Mouse (Mus musculus) ES-Bruce4 (cell line): ENCODE measurements around the gene Vwa5b1. TPM values are rescaled to one million over a fixed set of nuclear protein-coding genes. Genes with fewer than 3 reads are reported as not detected.

Experiments
- H3K27ac ChIP-seq: 2 replicates; pipeline ENCODE4 v1.5.1; 2012; ENCODE audit warnings: low read length, inconsistent platforms; ENCODE audit not compliant: insufficient read depth
- H3K27me3 ChIP-seq: 2 replicates; pipeline ENCODE4 v1.6.1; 2012; ENCODE audit warnings: mild to moderate bottlenecking, low read length, inconsistent platforms; ENCODE audit not compliant: control insufficient read depth, poor library complexity, insufficient read depth, severe bottlenecking
- H3K36me3 ChIP-seq: 2 replicates; pipeline ENCODE4 v1.6.1; 2012; ENCODE audit warnings: inconsistent platforms, mild to moderate bottlenecking, low read length, moderate library complexity; ENCODE audit not compliant: control insufficient read depth, poor library complexity, insufficient read depth, severe bottlenecking
- H3K4me1 ChIP-seq: one replicate; pipeline ENCODE4 v1.8.1; 2011; ENCODE audit warnings: low read length; ENCODE audit not compliant: control insufficient read depth, insufficient read depth
- H3K4me3 ChIP-seq: 2 replicates; pipeline ENCODE4 v1.5.1; 2011; ENCODE audit warnings: low read depth, mild to moderate bottlenecking, low read length
- H3K9ac ChIP-seq: 2 replicates; pipeline ENCODE4 v1.6.1; 2012; ENCODE audit warnings: low read depth, mild to moderate bottlenecking, inconsistent platforms; ENCODE audit not compliant: poor library complexity, severe bottlenecking
- H3K9me3 ChIP-seq: replicated peaks from 2 replicates; pipeline ENCODE4 v1.6.1; 2012; ENCODE audit warnings: mild to moderate bottlenecking, low read length, inconsistent platforms; ENCODE audit not compliant: control insufficient read depth, poor library complexity, insufficient read depth, severe bottlenecking
- CTCF ChIP-seq: IDR thresholded peaks from one replicate; pipeline ENCODE4 v1.8.1; 2011; ENCODE audit warnings: low read depth, low read length
- EP300 ChIP-seq: IDR thresholded peaks from 2 replicates; pipeline ENCODE4 v1.6.1; 2011; ENCODE audit warnings: low read depth, low read length; ENCODE audit not compliant: insufficient read depth
- POLR2A ChIP-seq: IDR thresholded peaks from one replicate; pipeline ENCODE4 v1.8.1; 2011; ENCODE audit warnings: low read length; ENCODE audit not compliant: insufficient read depth
- polyA plus RNA-seq: library from polyadenylated mRNA; stranded (reverse); fragments of >200 nt; gene quantifications from 2 replicates; pipeline ENCODE4 v1.2.4, GENCODE M21; 2011; ENCODE audit warnings: low read depth; ENCODE audit not compliant: missing spikeins, insufficient read depth, insufficient read length

Vwa5b1 gene
- polyA plus RNA-seq, 1 experiment: not detected

DNA sequence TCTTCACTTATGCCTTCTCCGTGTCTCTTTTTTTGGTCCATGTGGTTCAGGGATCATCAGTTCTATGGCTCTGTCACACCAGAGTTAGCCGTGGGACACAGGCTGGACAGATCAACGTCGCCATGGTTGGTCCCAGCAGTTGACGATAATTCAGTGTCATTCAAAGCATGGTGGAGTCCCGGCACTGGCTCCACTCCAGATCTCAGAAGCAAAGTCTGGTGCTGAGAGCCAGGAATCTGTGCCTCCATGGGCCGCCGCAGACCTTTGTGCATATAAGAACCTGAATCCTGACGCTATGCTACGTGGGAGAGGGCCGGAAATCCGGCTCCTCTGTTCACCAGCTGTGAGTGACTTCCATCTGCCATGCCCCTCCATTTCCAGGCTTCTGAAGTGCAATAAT is 100.1 kb downstream of the Vwa5b1 start:
- Histone ChIP-seq H3K4me3 (no peak overlapping the region), H3K9ac (no peak overlapping the region), H3K27ac (no peak overlapping the region), H3K4me1 (no peaks in the 10 kb centered on the region), H3K27me3 (no peaks in the 10 kb centered on the region), H3K9me3 (no peaks in the 10 kb centered on the region), H3K36me3 (no peaks in the 10 kb centered on the region)
- no peak for TF ChIP-seq EP300
- TF ChIP-seq POLR2A: no peak
- no peak for TF ChIP-seq CTCF

DNA sequence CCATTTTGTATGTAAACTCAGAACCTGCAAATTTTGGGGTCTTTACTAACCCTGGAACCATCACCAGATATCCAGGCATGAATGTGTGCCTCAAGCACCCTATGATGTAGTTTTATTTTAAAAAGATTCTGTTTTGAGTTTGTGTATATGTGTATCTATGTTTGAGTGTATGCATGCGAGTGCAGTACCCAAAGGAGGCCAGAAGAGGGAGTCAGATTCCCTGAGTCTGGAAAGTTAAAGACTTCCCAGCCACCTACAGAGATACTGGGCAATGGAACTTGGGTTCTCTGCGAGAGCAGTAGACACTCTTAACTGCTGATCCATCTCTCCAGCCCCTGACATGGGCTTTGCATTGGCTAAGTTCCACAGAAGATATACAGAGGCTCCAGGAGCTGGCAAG is 101.8 kb downstream of the Vwa5b1 start:
- no peak for TF ChIP-seq CTCF
- no peak for TF ChIP-seq EP300
- TF ChIP-seq POLR2A: no peak
- Histone ChIP-seq H3K4me1 (no peaks in the 10 kb centered on the region), H3K4me3 (no peak overlapping the region), H3K9ac (no peak overlapping the region), H3K27ac (no peak overlapping the region), H3K36me3 (no peaks in the 10 kb centered on the region), H3K9me3 (no peaks in the 10 kb centered on the region), H3K27me3 (no peaks in the 10 kb centered on the region)

DNA sequence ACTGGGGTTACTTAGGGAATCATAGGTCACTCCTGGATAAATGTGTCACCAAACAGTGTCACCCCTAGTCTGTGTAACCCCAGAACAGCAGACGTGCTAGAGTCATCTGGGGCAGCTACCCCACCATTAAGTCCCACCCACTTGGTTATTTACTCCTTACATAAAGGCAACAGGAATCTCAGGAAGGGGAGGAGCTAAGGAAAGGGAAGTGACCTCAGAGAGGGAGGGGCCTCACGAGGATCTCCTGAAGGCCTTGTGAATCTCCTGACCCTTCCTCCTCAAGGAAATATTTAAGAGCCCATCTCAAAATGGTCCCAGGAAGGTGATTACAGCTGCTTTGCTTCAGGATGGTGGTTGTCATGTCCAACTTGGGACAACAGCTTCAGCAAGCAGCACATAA is 103.9 kb downstream of the Vwa5b1 start:
- Histone ChIP-seq H3K27ac (no peak overlapping the region), H3K4me3 (no peak overlapping the region), H3K27me3 (no peaks in the 10 kb centered on the region), H3K36me3 (no peaks in the 10 kb centered on the region), H3K9ac (no peak overlapping the region), H3K9me3 (no peaks in the 10 kb centered on the region), H3K4me1 (no peaks in the 10 kb centered on the region)
- TF ChIP-seq POLR2A: no peak
- no peak for TF ChIP-seq EP300
- no peak for TF ChIP-seq CTCF

DNA sequence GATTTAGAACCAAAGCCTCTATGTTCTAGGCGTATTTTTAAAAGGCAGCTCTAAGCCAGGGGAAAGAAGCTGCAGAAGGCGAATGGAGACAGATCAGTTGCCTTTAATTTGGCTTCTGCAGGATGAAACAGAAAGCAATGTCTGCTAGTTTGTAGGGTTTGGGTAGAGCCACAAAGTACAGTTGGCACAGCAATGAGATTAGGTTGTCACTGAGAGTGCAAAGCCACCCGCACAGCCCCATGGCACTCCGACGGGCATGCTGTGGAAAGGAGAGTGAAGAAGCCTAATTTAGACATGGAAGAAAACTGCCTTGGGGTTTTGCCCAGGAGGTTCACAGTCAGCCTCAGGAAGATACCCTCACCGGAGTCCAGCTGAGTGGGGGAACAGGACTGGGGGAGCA is 105.7 kb downstream of the Vwa5b1 start:
- H3K27me3 ChIP-seq: no peaks in the 10 kb centered on the region
- H3K27ac ChIP-seq: no peak overlapping the region
- TF ChIP-seq EP300 (no peak), POLR2A (no peak), CTCF (no peak)
- no peaks in the 10 kb centered on the region for H3K4me1 ChIP-seq
- H3K4me3 ChIP-seq: no peak overlapping the region
- H3K9ac ChIP-seq: no peak overlapping the region
- no peaks in the 10 kb centered on the region for H3K9me3 ChIP-seq
- H3K36me3 ChIP-seq: no peaks in the 10 kb centered on the region

DNA sequence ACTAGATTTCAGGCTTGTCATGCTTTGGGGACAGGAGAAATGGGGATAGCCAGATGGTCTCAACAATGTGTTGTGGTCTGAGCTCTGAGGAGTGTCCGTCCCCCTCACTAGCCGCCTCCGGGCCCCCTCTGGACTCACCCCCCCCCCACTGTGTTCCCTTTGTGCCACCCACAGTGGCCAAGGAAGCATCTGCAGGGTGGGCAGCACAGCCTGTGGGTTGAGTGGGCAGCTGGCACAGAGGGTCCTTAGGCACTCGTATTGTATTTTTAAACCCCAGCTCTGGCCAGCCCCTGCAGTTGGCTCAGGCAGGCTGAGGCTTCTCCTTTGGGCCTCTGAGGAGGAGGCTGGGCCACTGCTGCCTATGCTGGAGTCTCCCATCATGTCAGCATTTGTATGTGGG is 110.0 kb downstream of the Vwa5b1 start:
- H3K4me1 ChIP-seq: no peaks in the 10 kb centered on the region
- no peaks in the 10 kb centered on the region for H3K27me3 ChIP-seq
- H3K27ac ChIP-seq: no peak overlapping the region
- H3K9ac ChIP-seq: no peak overlapping the region
- H3K36me3 ChIP-seq: no peaks in the 10 kb centered on the region
- TF ChIP-seq EP300 (no peak), POLR2A (no peak), CTCF (no peak)
- no peak overlapping the region for H3K4me3 ChIP-seq
- no peaks in the 10 kb centered on the region for H3K9me3 ChIP-seq

DNA sequence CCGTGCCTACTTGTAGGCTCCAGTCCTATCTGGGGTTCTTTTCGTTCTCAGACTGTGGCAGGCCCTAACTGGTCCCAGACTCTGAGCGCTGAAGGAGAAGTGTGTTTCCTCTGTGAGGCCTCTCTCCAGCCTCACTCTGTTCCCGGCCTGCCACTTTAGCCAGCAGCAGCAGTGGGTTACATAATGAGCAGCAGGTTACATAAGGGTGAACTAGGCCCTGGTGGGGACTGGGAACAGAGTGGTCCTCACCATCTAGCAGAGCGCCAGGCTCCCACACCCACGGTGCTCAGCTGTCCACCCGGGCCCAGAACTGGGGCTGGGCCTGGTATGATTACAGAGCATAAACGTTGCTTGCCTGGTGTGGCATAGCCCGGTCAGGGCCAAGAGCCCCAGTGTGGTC is 110.9 kb downstream of the Vwa5b1 start:
- TF ChIP-seq CTCF (no peak), POLR2A (no peak), EP300 (no peak)
- Histone ChIP-seq H3K4me3 (no peak overlapping the region), H3K9me3 (no peaks in the 10 kb centered on the region), H3K27me3 (no peaks in the 10 kb centered on the region), H3K36me3 (no peaks in the 10 kb centered on the region), H3K4me1 (no peaks in the 10 kb centered on the region), H3K9ac (no peak overlapping the region), H3K27ac (no peak overlapping the region)
